Mouse (Mus musculus): Measurements from ENCODE around the gene Epha2.
A peak's percentile ranks its signal among the peaks of the same experiment; 100 is the strongest.

GRCm38 (mm10) chr4:141273296-141273695 lies 27.7 kb upstream of the Epha2 start:
- peak; percentile 100 for TF ChIP-seq CTCF (IDR thresholded peaks at IDR 0.05)
- no peak for TF ChIP-seq EP300 (IDR thresholded peaks at IDR 0.05)

All from lung, postnatal 0 days (tissue).